Mouse (Mus musculus): ENCODE data around the gene Rrp7a.

GRCm38 (mm10) chr15:83088495-83089428 is 33.8 kb downstream of the Rrp7a start:
- no peak for TF ChIP-seq CTCF (IDR thresholded peaks at IDR 0.05; ENCODE audit: low read depth, low read length)
- no peak for TF ChIP-seq TAL1 (conservative IDR thresholded peaks at IDR 0.05; ENCODE audit: low read depth, low read length)
- TF ChIP-seq GATA1 (IDR thresholded peaks at IDR 0.05; ENCODE audit: borderline replicate concordance, low read length) = no peak
- TF ChIP-seq POLR2AphosphoS5 (IDR thresholded peaks at IDR 0.05; ENCODE audit: insufficient replicate concordance, low read depth, low read length) = no peak
